Mouse (Mus musculus) stomach, postnatal 0 days (tissue): ENCODE results near the gene Mrpl54. TPM values are rescaled to one million over a fixed set of nuclear protein-coding genes. Genes with fewer than 3 reads are reported as not detected.

ENCODE experiments used
- ATAC-seq: fragments of 200-750 bp; cut with Nextera tagmentation; 2 replicates; pipeline ENCODE4 v1.8.0; 2017; ENCODE audit not compliant: low FRiP score, low TSS enrichment
- DNase-seq: peaks from one replicate; pipeline ENCODE4 v3.0.0-alpha.2; 2016; ENCODE audit warnings: low spot score
- H3K27ac ChIP-seq: fragments of 300-500 bp; sonication (generic); replicated peaks from 2 replicates; pipeline ENCODE4 v1.5.1; 2014; ENCODE audit warnings: mild to moderate bottlenecking, control low read depth
- H3K27me3 ChIP-seq: fragments of 300-500 bp; sonication (generic); 2 replicates; pipeline ENCODE4 v1.6.1; 2014; ENCODE audit warnings: low read length; ENCODE audit not compliant: control insufficient read depth, insufficient read depth
- H3K36me3 ChIP-seq: fragments of 300-500 bp; sonication (generic); 2 replicates; pipeline ENCODE4 v1.6.1; 2014; ENCODE audit warnings: low read length, mixed read lengths; ENCODE audit not compliant: control insufficient read depth, insufficient read depth
- H3K4me1 ChIP-seq: fragments of 300-500 bp; sonication (generic); replicated peaks from 2 replicates; pipeline ENCODE4 v1.6.1; 2014; ENCODE audit warnings: antibody characterized with exemption; ENCODE audit not compliant: control insufficient read depth, insufficient read depth
- H3K4me2 ChIP-seq: fragments of 300-500 bp; sonication (generic); replicated peaks from 2 replicates; pipeline ENCODE4 v1.6.1; 2014; ENCODE audit warnings: low read depth, mild to moderate bottlenecking, control low read depth, moderate library complexity
- H3K4me3 ChIP-seq: fragments of 300-500 bp; sonication (generic); 2 replicates; pipeline ENCODE4 v1.5.1; 2014; ENCODE audit warnings: low read depth, low read length, control low read depth
- H3K9ac ChIP-seq: fragments of 300-500 bp; sonication (generic); 2 replicates; pipeline ENCODE4 v1.6.1; 2014; ENCODE audit warnings: mild to moderate bottlenecking, low read length, control low read depth, mixed read lengths
- H3K9me3 ChIP-seq: fragments of 300-500 bp; sonication (generic); 2 replicates; pipeline ENCODE4 v1.6.1; 2016; ENCODE audit warnings: low read length; ENCODE audit not compliant: control insufficient read depth
- CTCF ChIP-seq: IDR thresholded peaks from 2 replicates; pipeline ENCODE4 v1.5.1; 2016; ENCODE audit warnings: antibody characterized with exemption, low read depth, mild to moderate bottlenecking, moderate library complexity
- EP300 ChIP-seq: optimal IDR thresholded peaks from 2 replicates; pipeline ENCODE3; 2016; ENCODE audit warnings: antibody characterized with exemption
- WGBS: fragments of 180-500 bp; shearing (Covaris S2); extraction: QIAGEN DNeasy Blood & Tissue Kit; methylation state at CpG from one replicate; pipeline ENCODE4 v1.1.7; 2014; 5-methylcytosine and 5-hydroxymethylcytosine counted together
- polyA plus RNA-seq: library from polyadenylated mRNA; unstranded; fragments of >200 nt; fragmentation: Nextera tagmentation; extraction: Ambion mirVana; gene quantifications from 2 replicates; pipeline ENCODE4 v1.2.1, GENCODE M21; 2015

Mrpl54 gene
- polyA plus RNA-seq, 1 experiment from 2014 or later, result 210 TPM

- DNase-seq (no peak), ATAC-seq (no peak)
- Histone ChIP-seq H3K36me3 (no peaks in the 10 kb centered on the region), H3K27ac (peak overlapping the region; percentile 73), H3K4me1 (peaks cover 12% of the 10 kb centered on the region), H3K27me3 (no peaks in the 10 kb centered on the region), H3K9ac (no peak overlapping the region), H3K9me3 (no peaks in the 10 kb centered on the region), H3K4me3 (no peak overlapping the region), H3K4me2 (no peak overlapping the region)
- WGBS, result 85% methylated on average over 17 of the region's 17 CpGs
- TF ChIP-seq EP300 (no peak), CTCF (no peak)
These were observed 31.8 kb upstream of the Mrpl54 start for GRCm38 (mm10) chr10:81298369-81299100.

GRCm38 (mm10) chr10:81297845-81298244, 31.1 kb upstream of the Mrpl54 start:
- peaks cover 7% of the 10 kb centered on the region for H3K4me1 ChIP-seq
- no peak overlapping the region for H3K4me2 ChIP-seq
- H3K9ac ChIP-seq, result peak overlapping the region; percentile 27; the same call in 1 of the 2 replicates

GRCm38 (mm10) chr10:81297246-81297645, 30.5 kb upstream of the Mrpl54 start:
- H3K27me3 ChIP-seq, result no peaks in the 10 kb centered on the region
- H3K4me1 ChIP-seq, result peaks cover 7% of the 10 kb centered on the region
- no peak for TF ChIP-seq EP300
- TF ChIP-seq CTCF, result no peak
- H3K27ac ChIP-seq, result peak overlapping the region; percentile 73
- ATAC-seq (no peak), DNase-seq (no peak)
- WGBS, result 77% methylated on average over 6 of the region's 6 CpGs
- no peak overlapping the region for H3K4me2 ChIP-seq
- peak overlapping the region; percentile 27; the same call in 1 of the 2 replicates for H3K9ac ChIP-seq
- H3K9me3 ChIP-seq, result no peaks in the 10 kb centered on the region
- H3K36me3 ChIP-seq, result no peaks in the 10 kb centered on the region
- no peak overlapping the region for H3K4me3 ChIP-seq

More at GRCm38 (mm10) chr10:81297845-81298244, 31.1 kb upstream of the Mrpl54 start:
- 51% methylated on average over 10 of the region's 10 CpGs for WGBS
- no peak overlapping the region for H3K4me3 ChIP-seq
- TF ChIP-seq CTCF, result no peak
- no peak for TF ChIP-seq EP300
- H3K27me3 ChIP-seq, result no peaks in the 10 kb centered on the region
- peak overlapping the region; percentile 73 for H3K27ac ChIP-seq
- ATAC-seq, result no peak
- no peak for DNase-seq
- H3K36me3 ChIP-seq, result no peaks in the 10 kb centered on the region
- no peaks in the 10 kb centered on the region for H3K9me3 ChIP-seq

- 81% methylated on average over 6 of the region's 6 CpGs for WGBS
- H3K4me2 ChIP-seq, result no peak overlapping the region
- ATAC-seq (no peak), DNase-seq (no peak)
- H3K9ac ChIP-seq, result peak overlapping the region; percentile 8; the same call in 1 of the 2 replicates
- no peak overlapping the region for H3K27ac ChIP-seq
- no peaks in the 10 kb centered on the region for H3K27me3 ChIP-seq
- no peaks in the 10 kb centered on the region for H3K9me3 ChIP-seq
- no peak for TF ChIP-seq CTCF
- TF ChIP-seq EP300, result no peak
- peaks cover 7% of the 10 kb centered on the region for H3K4me1 ChIP-seq
- no peak overlapping the region for H3K4me3 ChIP-seq
- H3K36me3 ChIP-seq, result no peaks in the 10 kb centered on the region
These were observed 28.5 kb upstream of the Mrpl54 start for GRCm38 (mm10) chr10:81295185-81295584.

- TF ChIP-seq EP300 (no peak), CTCF (no peak)
- H3K4me1 ChIP-seq, result peaks cover 7% of the 10 kb centered on the region
- H3K9ac ChIP-seq, result peak overlapping the region; percentile 86; the same call in 1 of the 2 replicates
- 50% methylated on average over 8 of the region's 8 CpGs for WGBS
- DNase-seq (no peak), ATAC-seq (no peak)
- peak overlapping the region; percentile 73; the same call in 1 of the 2 replicates for H3K4me3 ChIP-seq
- no peak overlapping the region for H3K27ac ChIP-seq
- H3K27me3 ChIP-seq, result no peaks in the 10 kb centered on the region
- peak overlapping the region; percentile 93 for H3K4me2 ChIP-seq
- no peaks in the 10 kb centered on the region for H3K36me3 ChIP-seq
- no peaks in the 10 kb centered on the region for H3K9me3 ChIP-seq
These were observed 27.7 kb upstream of the Mrpl54 start for GRCm38 (mm10) chr10:81294442-81294841.
